Mouse (Mus musculus): Measurements from ENCODE around the gene Podxl2.

The Podxl2 gene

GRCm38 (mm10) chr6:88828206-88829009 is 46.4 kb downstream of the Podxl2 start:
- no peak for DNase-seq (ENCODE audit: low read depth, low spot score)

GRCm38 (mm10) chr6:88827395-88828205 is 47.2 kb downstream of the Podxl2 start:
- DNase-seq (ENCODE audit: low read depth, low spot score): peak; percentile 85

- no peak for DNase-seq (ENCODE audit: low read depth, low spot score)
These were observed 47.9 kb downstream of the Podxl2 start for GRCm38 (mm10) chr6:88826965-88827364.

DNA sequence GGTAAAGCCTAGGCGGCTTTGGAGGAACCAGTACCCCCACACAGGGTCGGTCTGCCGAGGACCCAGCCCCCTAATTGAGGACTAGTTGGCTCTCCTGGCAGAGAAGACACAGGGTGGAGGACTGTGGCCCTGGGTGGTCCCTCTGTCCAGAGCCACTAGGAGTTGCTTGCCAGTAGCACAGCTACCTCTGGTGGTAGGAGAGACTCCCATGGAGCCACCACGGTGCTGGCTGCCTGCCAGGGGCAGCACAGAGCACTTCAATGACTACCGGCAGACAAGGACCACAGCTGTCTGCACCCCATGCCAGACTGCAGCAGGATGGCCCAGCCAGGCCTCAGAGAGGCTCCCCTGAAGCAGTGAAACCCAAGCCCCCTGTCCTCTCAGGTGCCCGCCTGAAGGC is 48.3 kb downstream of the Podxl2 start:
- peak; percentile 71 for DNase-seq (ENCODE audit: low read depth, low spot score)

GRCm38 (mm10) chr6:88826088-88826487 is 48.8 kb downstream of the Podxl2 start:
- DNase-seq (ENCODE audit: low read depth, low spot score): no peak

- DNase-seq (ENCODE audit: low read depth, low spot score): peak; percentile 48
These were observed 50.7 kb downstream of the Podxl2 start for GRCm38 (mm10) chr6:88824183-88824582.

- DNase-seq (ENCODE audit: low read depth, low spot score): peak; percentile 95
These were observed 52.9 kb downstream of the Podxl2 start for GRCm38 (mm10) chr6:88821901-88822300.

- DNase-seq (ENCODE audit: low read depth, low spot score): no peak
These were observed 53.5 kb downstream of the Podxl2 start for GRCm38 (mm10) chr6:88821294-88821693.

GRCm38 (mm10) chr6:88820853-88821252 is 54.0 kb downstream of the Podxl2 start:
- DNase-seq (ENCODE audit: low read depth, low spot score): no peak

DNA sequence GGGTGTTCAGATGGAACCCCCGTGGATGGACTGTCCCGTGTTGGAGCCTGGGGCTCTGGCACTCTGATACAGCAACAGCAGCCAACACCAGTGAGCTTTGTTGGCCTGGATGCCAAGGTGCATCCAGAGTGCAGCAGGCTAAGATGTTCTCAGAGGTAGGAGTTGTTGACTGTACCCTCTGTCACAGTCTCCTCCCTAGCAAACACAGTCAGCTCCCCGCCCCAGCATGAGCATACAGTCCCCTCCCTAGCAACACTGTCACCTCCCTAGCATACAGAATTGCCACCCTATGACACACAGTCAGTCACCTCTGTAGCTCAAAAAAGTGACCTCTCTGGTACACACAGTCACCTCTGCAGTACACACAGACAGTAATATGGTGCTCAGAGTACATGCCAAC is 57.9 kb downstream of the Podxl2 start:
- DNase-seq (ENCODE audit: low read depth, low spot score): no peak

DNA sequence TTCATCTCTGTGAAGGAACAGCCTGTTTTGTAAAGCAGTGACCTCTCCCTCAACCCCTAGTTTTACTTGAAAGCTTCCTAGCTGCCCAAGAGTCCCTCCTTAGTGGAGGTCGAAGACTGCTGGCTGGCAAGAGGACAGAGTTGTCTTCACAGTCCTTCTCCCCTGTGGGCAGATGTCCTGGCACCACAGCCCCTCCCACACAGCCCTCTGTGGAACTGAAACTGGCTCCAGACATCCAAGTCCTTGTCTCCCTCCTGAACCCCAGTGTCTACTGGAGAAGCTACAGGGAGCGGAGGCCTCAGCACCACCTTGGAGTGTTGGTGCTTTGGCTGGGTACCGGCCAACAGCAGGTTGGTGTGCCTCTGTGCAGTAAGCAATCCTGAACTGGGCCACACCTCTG is 59.4 kb downstream of the Podxl2 start:
- DNase-seq (ENCODE audit: low read depth, low spot score): no peak

DNA sequence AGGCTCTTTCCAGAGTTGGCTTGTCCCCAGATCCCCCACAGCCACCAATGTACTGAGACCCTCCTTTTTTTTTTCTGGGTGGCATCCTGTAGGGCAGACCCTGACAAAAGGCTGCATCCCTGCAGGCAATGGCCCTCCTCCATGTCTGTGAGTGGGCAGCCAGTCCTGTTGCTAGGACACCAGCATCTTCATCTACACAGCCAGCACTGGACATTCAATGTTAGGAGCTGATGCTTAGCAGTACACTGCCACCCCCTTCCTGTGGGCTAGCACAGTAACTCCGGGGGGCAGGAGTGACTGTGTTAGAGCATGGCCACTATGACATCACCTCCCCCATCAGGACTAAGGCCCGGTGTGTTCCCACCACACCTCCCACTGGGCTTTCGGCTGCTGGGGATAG is 59.8 kb downstream of the Podxl2 start:
- peak; percentile 55 for DNase-seq (ENCODE audit: low read depth, low spot score)

- DNase-seq (ENCODE audit: low read depth, low spot score): no peak
These were observed 61.0 kb downstream of the Podxl2 start for GRCm38 (mm10) chr6:88813832-88814231.

DNA sequence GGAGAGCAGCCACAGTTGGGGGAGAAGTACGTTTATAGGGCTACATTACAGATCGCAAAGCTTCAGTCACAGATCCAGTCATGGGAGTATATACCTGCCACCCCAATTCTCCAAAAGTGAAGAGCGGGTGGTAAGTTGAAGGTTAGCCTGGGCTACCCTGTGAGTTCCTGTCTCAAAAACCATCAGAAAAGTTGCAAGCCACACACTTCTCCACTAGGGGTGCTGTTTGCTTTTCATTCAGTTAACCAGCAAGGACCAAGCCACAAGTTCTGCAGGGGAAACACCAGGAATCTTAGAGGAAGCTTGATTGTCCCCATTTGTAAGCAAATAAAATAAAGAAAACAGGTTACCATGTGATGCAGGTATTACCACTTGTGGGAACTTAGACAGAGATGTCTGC is 62.0 kb downstream of the Podxl2 start:
- DNase-seq (ENCODE audit: low read depth, low spot score): peak; percentile 85

GRCm38 (mm10) chr6:88811880-88812400 is 62.9 kb downstream of the Podxl2 start:
- DNase-seq (ENCODE audit: low read depth, low spot score): no peak

DNA sequence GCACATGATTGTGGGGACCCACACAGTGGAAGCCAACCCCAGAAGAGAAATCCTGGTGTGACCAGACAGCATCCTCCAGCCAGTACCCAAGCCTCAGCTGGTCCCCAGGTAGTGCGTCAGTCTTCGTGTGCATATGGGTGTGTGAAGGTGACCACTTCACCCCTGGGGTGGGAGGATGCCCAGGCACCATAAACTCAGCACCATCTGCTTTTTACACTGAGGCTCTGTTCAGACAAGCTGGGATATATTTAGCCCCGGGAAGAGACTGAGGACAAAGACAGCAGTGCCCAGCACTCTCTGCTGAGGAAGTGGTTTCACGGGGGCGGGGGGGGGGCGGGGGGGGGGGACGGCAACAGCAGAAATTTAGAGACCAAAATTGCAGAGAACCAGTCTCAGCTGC is 63.4 kb downstream of the Podxl2 start:
- DNase-seq (ENCODE audit: low read depth, low spot score): peak; percentile 78

- DNase-seq (ENCODE audit: low read depth, low spot score): no peak
These were observed 64.6 kb downstream of the Podxl2 start for GRCm38 (mm10) chr6:88810291-88810690.

- peak; percentile 84 for DNase-seq (ENCODE audit: low read depth, low spot score)
These were observed 65.5 kb downstream of the Podxl2 start for GRCm38 (mm10) chr6:88809091-88810037.

- no peak for DNase-seq (ENCODE audit: low read depth, low spot score)
These were observed 69.8 kb downstream of the Podxl2 start for GRCm38 (mm10) chr6:88804966-88805577.

GRCm38 (mm10) chr6:88803957-88804695 is 70.7 kb downstream of the Podxl2 start:
- no peak for DNase-seq (ENCODE audit: low read depth, low spot score)

Measured in brain, adult 2 months (tissue).